Mouse (Mus musculus) forebrain, embryonic 16.5 days (tissue): ENCODE data around the gene Scn1b. TPM values are rescaled to one million over a fixed set of nuclear protein-coding genes. Genes with fewer than 3 reads are reported as not detected.

ENCODE experiments used
- ATAC-seq: fragments of 200-750 bp; cut with Nextera tagmentation; 2 replicates; pipeline ENCODE4 v1.8.0; 2017; ENCODE audit warnings: mild to moderate bottlenecking, moderate library complexity
- H3K27ac ChIP-seq: fragments of 300-500 bp; sonication (generic); 2 replicates; pipeline ENCODE4 v1.5.1; 2014; ENCODE audit warnings: low read length, control low read depth
- H3K27me3 ChIP-seq: fragments of 300-500 bp; sonication (generic); replicated peaks from 2 replicates; pipeline ENCODE4 v1.6.1; 2014; ENCODE audit warnings: low read length; ENCODE audit not compliant: control insufficient read depth, insufficient read depth
- H3K36me3 ChIP-seq: fragments of 300-500 bp; sonication (generic); 2 replicates; pipeline ENCODE4 v1.6.1; 2014; ENCODE audit not compliant: control insufficient read depth, insufficient read depth
- H3K4me1 ChIP-seq: fragments of 300-500 bp; sonication (generic); replicated peaks from 2 replicates; pipeline ENCODE4 v1.6.1; 2014; ENCODE audit warnings: low read length; ENCODE audit not compliant: control insufficient read depth, insufficient read depth
- H3K4me2 ChIP-seq: fragments of 300-500 bp; sonication (generic); 2 replicates; pipeline ENCODE4 v1.6.1; 2014; ENCODE audit warnings: mild to moderate bottlenecking, low read length, control low read depth
- H3K4me3 ChIP-seq: fragments of 300-500 bp; sonication (generic); replicated peaks from 2 replicates; pipeline ENCODE4 v1.5.1; 2014; ENCODE audit warnings: mild to moderate bottlenecking, low read length, control low read depth
- H3K9ac ChIP-seq: fragments of 300-500 bp; sonication (generic); replicated peaks from 2 replicates; pipeline ENCODE4 v1.6.1; 2014; ENCODE audit warnings: low read depth, low read length, control low read depth
- H3K9me3 ChIP-seq: fragments of 300-500 bp; sonication (generic); 2 replicates; pipeline ENCODE4 v1.6.1; 2016; ENCODE audit warnings: low read length; ENCODE audit not compliant: control insufficient read depth
- WGBS: fragments of 180-500 bp; shearing (Covaris S2); extraction: QIAGEN DNeasy Blood & Tissue Kit; methylation state at CpG from one replicate; pipeline ENCODE4 v1.1.7; 2014; 5-methylcytosine and 5-hydroxymethylcytosine counted together
- polyA plus RNA-seq: library from polyadenylated mRNA; unstranded; fragments of >200 nt; fragmentation: Nextera tagmentation; extraction: Ambion mirVana; gene quantifications from 2 replicates; pipeline ENCODE4 v1.2.1, GENCODE M21; 2015

Gene Scn1b
- polyA plus RNA-seq, 1 experiment from 2014 or later: 5.3 TPM

DNA sequence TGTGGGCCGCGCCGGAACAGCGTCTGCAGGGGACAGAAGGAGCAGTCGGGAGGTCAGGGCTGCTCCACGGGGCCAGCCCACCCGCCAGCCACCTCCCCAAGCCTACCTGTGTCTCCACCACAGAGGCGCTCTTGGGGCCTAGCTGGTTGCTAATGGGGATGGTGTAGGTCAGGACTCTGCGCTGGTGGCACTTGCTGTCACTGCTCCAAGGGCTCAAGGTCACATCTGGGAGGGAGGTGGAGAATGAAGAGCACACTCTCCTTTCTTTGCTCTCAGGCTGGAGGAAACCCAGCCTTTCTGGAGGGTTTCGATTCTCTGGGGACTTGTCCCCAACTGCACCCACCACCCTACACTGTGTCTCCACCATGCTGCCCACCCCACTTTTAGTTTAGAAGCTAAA, 8.9 kb upstream of the Scn1b start:
- no peak overlapping the region for H3K27ac ChIP-seq
- H3K36me3 ChIP-seq: peaks cover 96% of the 10 kb centered on the region
- no peaks in the 10 kb centered on the region for H3K27me3 ChIP-seq
- H3K4me3 ChIP-seq: no peak overlapping the region
- no peak overlapping the region for H3K9ac ChIP-seq
- H3K9me3 ChIP-seq: no peaks in the 10 kb centered on the region
- no peaks in the 10 kb centered on the region for H3K4me1 ChIP-seq
- WGBS: 94% methylated on average over 10 of the region's 10 CpGs
- no peak overlapping the region for H3K4me2 ChIP-seq
- ATAC-seq: no peak

DNA sequence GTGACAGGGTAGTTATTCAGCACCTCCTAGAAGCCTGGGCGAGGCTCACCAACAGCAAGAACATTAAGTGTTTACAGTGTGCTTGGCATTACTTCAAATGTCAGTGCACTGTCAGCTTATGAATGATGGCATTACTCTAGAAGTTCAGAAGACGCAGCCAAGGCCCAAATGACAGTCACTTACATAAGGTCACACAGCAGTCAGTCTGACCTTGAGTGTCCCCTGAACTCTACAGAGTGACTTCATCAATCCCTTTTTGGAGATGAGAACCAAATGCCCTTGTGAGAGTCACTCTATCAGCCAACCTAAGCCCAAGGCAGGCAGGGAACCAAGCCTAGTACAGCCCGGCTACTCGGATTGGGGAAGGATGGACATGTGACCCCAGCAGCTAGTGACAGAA, 5.1 kb upstream of the Scn1b start:
- Histone ChIP-seq H3K4me3 (no peak overlapping the region), H3K9me3 (no peaks in the 10 kb centered on the region), H3K4me1 (peaks cover 3% of the 10 kb centered on the region), H3K9ac (no peak overlapping the region), H3K27me3 (peaks cover 6% of the 10 kb centered on the region; the same call in 1 of the 2 replicates), H3K36me3 (peaks cover 83% of the 10 kb centered on the region), H3K27ac (no peak overlapping the region), H3K4me2 (no peak overlapping the region)
- no peak for ATAC-seq
- WGBS: 95% methylated on average over 4 of the region's 4 CpGs

GRCm38 (mm10) chr7:31130841-31131240, 4.0 kb upstream of the Scn1b start:
- H3K27ac ChIP-seq: no peak overlapping the region
- no peak overlapping the region for H3K4me2 ChIP-seq
- H3K4me1 ChIP-seq: peaks cover 12% of the 10 kb centered on the region
- no peak overlapping the region for H3K4me3 ChIP-seq
- WGBS: 32% methylated on average over 4 of the region's 4 CpGs
- H3K9me3 ChIP-seq: no peaks in the 10 kb centered on the region
- no peak overlapping the region for H3K9ac ChIP-seq
- ATAC-seq: 0 out of 2 replicates have a peak, but pooled peaks have one; percentile 15
- H3K36me3 ChIP-seq: peaks cover 73% of the 10 kb centered on the region
- H3K27me3 ChIP-seq: peaks cover 13% of the 10 kb centered on the region

GRCm38 (mm10) chr7:31130197-31130596, 3.4 kb upstream of the Scn1b start:
- H3K4me1 ChIP-seq: peaks cover 12% of the 10 kb centered on the region
- peaks cover 19% of the 10 kb centered on the region for H3K27me3 ChIP-seq
- H3K4me3 ChIP-seq: no peak overlapping the region
- peaks cover 67% of the 10 kb centered on the region for H3K36me3 ChIP-seq
- 93% methylated on average over 7 of the region's 7 CpGs for WGBS
- no peak overlapping the region for H3K27ac ChIP-seq
- no peak overlapping the region for H3K9ac ChIP-seq
- ATAC-seq: no peak
- no peaks in the 10 kb centered on the region for H3K9me3 ChIP-seq
- H3K4me2 ChIP-seq: no peak overlapping the region

DNA sequence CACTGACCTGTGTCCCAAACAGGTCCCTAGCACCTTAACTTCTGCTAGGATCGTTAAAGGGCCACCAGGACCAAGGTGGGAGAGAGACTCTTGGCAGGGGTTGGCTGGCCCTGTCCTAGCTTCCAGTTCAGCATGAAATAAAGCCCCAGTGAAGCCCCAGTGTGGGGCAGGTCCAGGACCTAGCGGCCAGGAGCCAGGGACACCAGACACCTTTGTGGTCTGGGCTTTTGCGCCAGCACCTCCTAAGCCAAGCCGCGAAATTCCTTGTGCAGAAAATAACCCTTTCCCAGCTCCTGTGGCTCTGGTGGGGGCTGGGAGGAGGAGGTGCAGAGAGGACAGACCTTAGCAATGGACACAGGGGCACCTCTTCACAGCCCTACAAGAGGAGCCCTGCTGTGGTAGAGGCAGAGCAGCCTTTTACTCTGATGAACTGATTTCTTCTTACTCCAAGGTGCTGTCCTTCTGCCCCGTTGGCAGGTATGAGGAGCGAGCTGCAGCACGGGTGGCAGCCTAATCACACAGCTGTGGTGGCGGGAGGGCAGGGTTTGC, 1.4 kb upstream of the Scn1b start:
- 66% methylated on average over 9 of the region's 9 CpGs for WGBS
- peaks cover 27% of the 10 kb centered on the region for H3K27me3 ChIP-seq
- no peak for ATAC-seq
- H3K9ac ChIP-seq: no peak overlapping the region
- H3K9me3 ChIP-seq: no peaks in the 10 kb centered on the region
- peaks cover 48% of the 10 kb centered on the region for H3K36me3 ChIP-seq
- no peak overlapping the region for H3K4me3 ChIP-seq
- H3K4me1 ChIP-seq: peaks cover 12% of the 10 kb centered on the region
- H3K4me2 ChIP-seq: no peak overlapping the region
- H3K27ac ChIP-seq: no peak overlapping the region

GRCm38 (mm10) chr7:31126211-31126751, 522 bp downstream of the Scn1b start:
- H3K36me3 ChIP-seq: peaks cover 28% of the 10 kb centered on the region
- H3K27ac ChIP-seq: no peak overlapping the region
- H3K27me3 ChIP-seq: peaks cover 27% of the 10 kb centered on the region
- H3K4me1 ChIP-seq: peaks cover 12% of the 10 kb centered on the region
- no peaks in the 10 kb centered on the region for H3K9me3 ChIP-seq
- peak overlapping the region; percentile 71 for H3K9ac ChIP-seq
- peak overlapping the region; percentile 56 for H3K4me3 ChIP-seq
- peak; percentile 21; the same call in 1 of the 2 replicates for ATAC-seq
- H3K4me2 ChIP-seq: peak overlapping the region; percentile 84
- WGBS: 1% methylated on average over 49 of the region's 53 CpGs

- Histone ChIP-seq H3K27ac (no peak overlapping the region), H3K4me1 (peaks cover 12% of the 10 kb centered on the region), H3K9ac (no peak overlapping the region), H3K4me3 (no peak overlapping the region), H3K27me3 (peaks cover 27% of the 10 kb centered on the region), H3K9me3 (no peaks in the 10 kb centered on the region), H3K4me2 (no peak overlapping the region), H3K36me3 (peaks cover 16% of the 10 kb centered on the region)
- 86% methylated on average over 13 of the region's 13 CpGs for WGBS
- ATAC-seq: no peak
These were observed 1.7 kb downstream of the Scn1b start for GRCm38 (mm10) chr7:31125116-31125515.

- 89% methylated on average over 5 of the region's 5 CpGs for WGBS
- Histone ChIP-seq H3K27me3 (peaks cover 27% of the 10 kb centered on the region), H3K27ac (no peak overlapping the region), H3K36me3 (peaks cover 9% of the 10 kb centered on the region), H3K4me3 (no peak overlapping the region), H3K4me2 (no peak overlapping the region), H3K9me3 (no peaks in the 10 kb centered on the region), H3K4me1 (peaks cover 12% of the 10 kb centered on the region), H3K9ac (no peak overlapping the region)
- no peak for ATAC-seq
These were observed 2.4 kb downstream of the Scn1b start for GRCm38 (mm10) chr7:31124381-31124780.

GRCm38 (mm10) chr7:31123697-31124096, 3.1 kb downstream of the Scn1b start:
- Histone ChIP-seq H3K4me3 (no peak overlapping the region), H3K36me3 (0 out of 2 replicates have a peak, but pooled peaks cover 2% of the 10 kb centered on the region), H3K27ac (no peak overlapping the region), H3K27me3 (peaks cover 27% of the 10 kb centered on the region), H3K9ac (no peak overlapping the region), H3K4me1 (peaks cover 12% of the 10 kb centered on the region), H3K9me3 (no peaks in the 10 kb centered on the region), H3K4me2 (no peak overlapping the region)
- no peak for ATAC-seq
- WGBS: 85% methylated on average over 3 of the region's 3 CpGs
